Mouse (Mus musculus) myocyte (in vitro differentiated cells): ENCODE results near the gene Adam8.

Source experiments
- CEBPB ChIP-seq: IDR thresholded peaks from 2 replicates; pipeline ENCODE4 v1.6.1; 2011; ENCODE audit warnings: mild to moderate bottlenecking, moderate library complexity; ENCODE audit not compliant: poor library complexity, insufficient read depth, severe bottlenecking
- E2F4 ChIP-seq: IDR thresholded peaks from one replicate; pipeline ENCODE4 v1.6.1; 2011; ENCODE audit warnings: mild to moderate bottlenecking, control low read depth, moderate library complexity; ENCODE audit not compliant: insufficient read depth
- MAX ChIP-seq: IDR thresholded peaks from one replicate; pipeline ENCODE4 v1.6.1; 2011; ENCODE audit warnings: low read depth, mild to moderate bottlenecking, control low read depth
- MYOD1 ChIP-seq, 3 experiments: IDR thresholded peaks; one replicate each; pipeline ENCODE4 v1.6.1; 2011; ENCODE audit warnings: control low read depth in 2 of 3, low read depth in 2 of 3, mild to moderate bottlenecking in 2 of 3, moderate library complexity in 1 of 3; ENCODE audit not compliant: insufficient read length in 2 of 3, control insufficient read depth in 1 of 3
- MYOG ChIP-seq, 3 experiments: IDR thresholded peaks; one replicate each; pipeline ENCODE4 v1.6.1; 2011; ENCODE audit warnings: control low read depth in 2 of 3, low read depth in 2 of 3, mild to moderate bottlenecking in 2 of 3; ENCODE audit not compliant: insufficient read length in 2 of 3, control insufficient read depth in 1 of 3, insufficient read depth in 1 of 3
- POLR2A ChIP-seq: IDR thresholded peaks from one replicate; pipeline ENCODE4 v1.6.1; 2011; ENCODE audit warnings: low read depth, mild to moderate bottlenecking, control low read depth, moderate library complexity; ENCODE audit not compliant: insufficient read length
- POLR2AphosphoS2 ChIP-seq: IDR thresholded peaks from one replicate; pipeline ENCODE4 v1.6.1; 2011; ENCODE audit warnings: low read depth, control low read depth; ENCODE audit not compliant: insufficient read length
- REST ChIP-seq: IDR thresholded peaks from one replicate; pipeline ENCODE4 v1.6.1; 2011; ENCODE audit warnings: mild to moderate bottlenecking, control low read depth, moderate library complexity; ENCODE audit not compliant: insufficient read depth, insufficient read length
- TCF12 ChIP-seq: IDR thresholded peaks from one replicate; pipeline ENCODE4 v1.6.1; 2011; ENCODE audit warnings: mild to moderate bottlenecking, control low read depth; ENCODE audit not compliant: poor library complexity, insufficient read depth, severe bottlenecking
- TCF3 ChIP-seq: IDR thresholded peaks from one replicate; pipeline ENCODE4 v1.6.1; 2011; ENCODE audit warnings: low read depth, control low read depth; ENCODE audit not compliant: insufficient read length
- USF1 ChIP-seq: IDR thresholded peaks from one replicate; pipeline ENCODE4 v1.6.1; 2011; ENCODE audit warnings: low read depth, mild to moderate bottlenecking, control low read depth, moderate library complexity

GRCm38 (mm10) chr7:139937810-139938209 lies 54.6 kb downstream of the Adam8 start:
- TF ChIP-seq E2F4 (no peak), MAX (no peak), USF1 (no peak), POLR2A (no peak), MYOD1 (IDR thresholded peaks at IDR 0.05; ENCODE audit: control insufficient read depth in 1 of 3, insufficient read length in 2 of 3, low read depth in 2 of 3) (no peak), POLR2AphosphoS2 (no peak), TCF12 (no peak), TCF3 (no peak), CEBPB (no peak), REST (no peak), MYOG (IDR thresholded peaks at IDR 0.05; ENCODE audit: control insufficient read depth in 1 of 3, insufficient read depth in 1 of 3, insufficient read length in 2 of 3, low read depth in 2 of 3) (no peak)
